Mouse (Mus musculus): ENCODE data around the gene Timmdc1.

Gene Timmdc1

DNA sequence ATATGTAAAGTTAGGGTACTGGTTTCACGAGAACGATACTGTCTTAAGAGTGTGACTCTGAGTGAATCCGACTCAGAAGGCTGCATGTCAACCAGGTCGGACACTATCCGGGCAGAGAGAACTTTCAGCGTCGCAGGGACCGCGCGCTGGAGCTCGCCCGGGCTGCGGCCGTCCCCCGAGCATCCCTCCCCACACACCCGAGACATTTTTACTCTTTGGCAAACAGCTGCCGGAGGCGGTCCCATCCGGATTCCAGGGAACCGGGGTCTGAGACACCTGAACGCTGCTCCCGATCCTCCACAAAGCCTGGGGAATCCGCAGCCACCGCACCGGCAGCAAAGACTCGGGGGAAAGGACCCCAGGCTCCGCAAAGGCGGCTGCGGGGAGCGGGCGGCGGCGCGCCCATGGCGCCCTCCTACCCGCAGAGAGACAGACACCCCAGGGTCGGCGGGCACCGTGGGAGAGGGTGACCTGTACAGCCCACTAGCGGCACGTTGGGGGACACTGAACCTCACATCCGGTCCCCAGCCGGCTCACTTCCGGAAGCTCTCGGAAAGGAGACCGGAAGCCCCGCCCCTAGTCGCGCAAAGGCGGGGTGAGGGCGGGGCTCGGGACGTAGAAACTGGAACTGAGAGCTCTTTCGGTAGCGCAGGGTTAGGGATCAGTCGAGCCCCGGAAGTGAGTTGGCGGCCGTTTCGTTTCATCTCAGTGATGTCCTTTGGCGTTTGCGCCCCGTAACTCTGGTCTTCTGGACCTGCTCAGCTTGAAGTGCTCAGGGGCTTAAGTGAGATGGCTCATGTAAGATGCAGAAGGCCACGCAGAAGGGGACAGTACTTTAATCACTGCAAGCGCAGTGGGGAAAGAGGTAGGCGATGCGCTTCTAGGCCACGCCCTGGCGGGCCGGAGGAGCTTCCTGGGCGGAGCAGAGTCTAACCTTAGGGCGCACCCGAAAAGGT lies at the start of gene Timmdc1:
Timmdc1 (minus strand) TSS at position 535 of the 956 bp plus-strand sequence.
- CTCF ChIA-PET = interaction anchor here (0.5 to 2.1 kb wide), 16 partner anchors 9 to 283 kb away, joined by 3 to 9 read pairs (median 6); no protein-coding TSS in a partner anchor
- POLR2A ChIA-PET = interaction anchor here (0.6 to 11.7 kb wide), 99 partner anchors 10 to 1175 kb away, joined by 3 to 258 read pairs (median 5); partner anchors contain the start of genes Maats1 (in 3 of the 4), Poglut1 (in 3 of the 4), Tmem39a (in 3 of the 4) and Cox17 (in 2 of the 4)

DNA sequence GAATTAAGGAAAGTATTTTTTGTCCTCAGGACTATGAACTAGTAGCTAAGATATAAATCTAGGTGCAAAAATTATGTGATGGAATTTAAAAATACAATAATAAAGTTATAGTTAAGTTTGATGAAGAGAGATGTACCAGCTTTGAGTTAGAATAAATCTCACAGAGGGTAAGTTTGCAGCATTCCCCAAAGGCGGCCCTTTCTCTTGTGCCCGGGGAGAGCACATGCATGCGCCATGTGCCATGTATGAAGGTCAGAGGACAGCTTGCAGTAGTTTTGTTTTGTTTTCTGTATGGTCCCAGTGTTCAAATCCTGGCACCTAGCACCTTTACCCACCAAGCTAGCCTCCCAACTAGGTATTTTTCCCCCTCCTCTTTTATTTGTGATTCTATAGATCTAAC lies 49.0 kb upstream of the Timmdc1 start:
- CTCF ChIA-PET = interaction anchor here in 1 of 4 experiments (1.2 kb wide), 1 partner anchor 12 kb away, joined by 3 read pairs; no protein-coding TSS in a partner anchor
- POLR2A ChIA-PET = interaction anchor here in 3 of 4 experiments (0.7 to 9.2 kb wide), 20 partner anchors 8 to 87 kb away, joined by 3 to 129 read pairs (median 10); partner anchors contain the start of genes Tmem39a (in 2 of the 3) and Poglut1 (in 1 of the 3)

DNA sequence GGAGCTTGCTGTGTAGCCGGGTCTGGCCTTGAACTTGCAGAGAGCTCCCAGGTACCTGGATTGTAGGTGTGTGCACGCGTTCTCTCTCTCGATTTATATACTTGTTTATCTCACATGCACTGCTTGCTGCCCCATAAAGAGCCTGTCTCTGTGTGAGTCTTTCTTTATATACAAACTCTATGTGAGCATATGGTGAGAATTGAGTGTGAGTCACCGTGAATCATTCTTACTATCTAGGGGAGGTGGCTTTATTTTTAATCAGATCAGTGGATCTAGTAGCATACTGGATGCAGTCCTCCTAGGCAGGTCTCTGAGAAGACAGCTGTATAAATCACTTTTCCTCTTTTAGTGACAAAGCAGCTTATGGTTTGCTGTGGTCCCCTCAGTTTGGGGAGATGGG lies 45.7 kb upstream of the Timmdc1 start:
- ChIA-PET CTCF (interaction anchor here in 3 of 4 experiments (0.5 to 2.3 kb wide), 16 partner anchors 10 to 244 kb away, joined by 3 to 9 read pairs (median 4); partner anchors contain the start of genes Poglut1 (in 1 of the 3), Timmdc1 (in 1 of the 3) and Tmem39a (in 1 of the 3)), POLR2A (interaction anchor here (0.5 to 17.6 kb wide), 30 partner anchors 10 to 479 kb away, joined by 3 to 651 read pairs (median 6); partner anchors contain the start of genes Poglut1 (in 3 of the 4), Timmdc1 (in 2 of the 4), Tmem39a (in 2 of the 4) and Gsk3b (in 1 of the 4))

DNA sequence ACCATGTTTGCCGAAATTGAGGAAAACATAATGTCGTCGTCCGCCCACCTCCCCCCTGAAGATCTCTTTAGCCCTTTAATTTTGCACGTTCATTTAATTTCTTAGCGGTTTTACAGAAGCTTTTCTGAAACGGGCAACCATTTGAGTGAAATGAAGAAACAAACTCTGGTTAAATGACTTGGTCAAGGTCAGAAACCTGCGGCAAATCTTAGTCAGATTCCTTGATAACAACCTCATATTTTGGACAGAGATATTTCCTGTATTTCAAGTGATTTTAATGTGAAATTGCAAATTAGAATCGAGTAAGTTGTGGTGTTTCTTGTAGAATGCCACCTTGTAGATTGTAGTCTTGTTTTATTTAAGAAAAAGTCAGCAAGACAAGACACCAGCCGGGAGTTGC lies 41.1 kb upstream of the Timmdc1 start:
- POLR2A ChIA-PET = interaction anchor here in 3 of 4 experiments (0.9 to 19.6 kb wide), 16 partner anchors 8 to 117 kb away, joined by 3 to 651 read pairs (median 12); partner anchors contain the start of genes Poglut1 (in 2 of the 3) and Timmdc1 (in 1 of the 3)
- CTCF ChIA-PET = interaction anchor here in 1 of 4 experiments (0.7 kb wide), 1 partner anchor 12 kb away, joined by 5 read pairs; no protein-coding TSS in a partner anchor

DNA sequence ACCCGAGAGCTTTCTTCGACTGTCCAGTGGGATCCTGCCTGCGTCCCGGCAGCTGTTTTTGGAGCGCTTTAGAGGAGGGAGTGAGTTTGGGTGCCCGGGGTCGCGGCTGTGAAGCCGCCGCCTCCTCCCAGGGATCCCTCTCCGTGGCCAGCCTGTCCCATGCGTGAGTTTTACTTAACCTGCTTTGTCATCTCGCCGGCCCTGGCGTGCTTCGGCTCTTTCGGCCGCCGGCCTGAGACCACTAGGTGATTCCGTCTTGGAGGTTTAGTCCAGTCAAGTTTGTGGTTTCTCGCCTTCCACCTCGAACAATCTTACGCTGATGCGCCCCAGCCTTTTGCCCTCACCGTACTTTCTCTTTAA lies 40.5 kb upstream of the Timmdc1 start:
- ChIA-PET POLR2A (interaction anchor here (0.7 to 19.6 kb wide), 33 partner anchors 9 to 475 kb away, joined by 3 to 651 read pairs (median 6); partner anchors contain the start of genes Poglut1 (in 3 of the 4), Timmdc1 (in 2 of the 4) and Adprh (in 1 of the 4)), CTCF (interaction anchor here in 2 of 4 experiments (0.8 to 1.1 kb wide), 4 partner anchors 11 to 57 kb away, joined by 3 to 4 read pairs (median 3); no protein-coding TSS in a partner anchor)

DNA sequence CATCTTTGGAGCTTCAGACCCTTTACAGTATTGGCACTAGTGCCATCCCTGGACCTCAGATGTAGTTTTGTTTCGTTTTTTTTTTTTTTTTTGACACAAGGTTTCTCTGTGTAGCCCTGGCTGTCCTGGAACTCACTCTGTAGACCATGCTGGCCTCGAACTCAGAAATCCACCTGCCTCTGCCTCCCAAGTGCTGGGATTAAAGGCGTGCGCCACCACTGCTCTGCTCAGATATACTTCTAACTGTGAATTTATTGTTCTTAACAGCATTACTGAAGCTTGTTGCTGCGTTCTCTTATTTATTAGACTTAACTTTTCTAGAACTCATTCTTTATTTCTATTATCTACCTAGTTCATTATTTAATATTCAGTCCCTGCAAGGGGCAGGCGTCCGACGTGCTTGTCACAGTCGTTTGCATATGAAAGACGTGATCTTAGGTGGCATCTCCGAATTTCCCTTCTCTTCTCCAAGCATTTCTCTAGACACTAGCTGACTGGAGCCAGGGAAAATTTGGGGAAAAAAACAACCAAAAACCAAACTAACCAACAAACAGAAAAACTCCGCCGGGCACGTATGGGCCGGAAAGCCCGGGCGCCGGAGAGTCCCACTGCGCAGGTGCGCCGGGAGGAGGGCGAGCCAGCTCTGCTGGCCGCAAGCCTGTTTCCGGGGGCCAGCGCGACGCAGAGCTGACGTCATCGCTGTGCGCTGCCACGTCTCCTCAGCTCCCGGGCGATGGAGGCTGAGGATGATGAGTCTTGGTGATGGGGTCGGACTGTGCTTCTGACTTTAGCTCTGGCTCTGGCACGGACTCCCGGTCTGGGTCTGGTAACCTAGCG lies 39.9 kb upstream of the Timmdc1 start:
- POLR2A ChIA-PET = interaction anchor here (0.6 to 19.6 kb wide), 38 partner anchors 10 to 474 kb away, joined by 3 to 651 read pairs (median 5); partner anchors contain the start of genes Poglut1 (in 3 of the 4), Timmdc1 (in 2 of the 4) and Adprh (in 1 of the 4)
- CTCF ChIA-PET = interaction anchor here in 3 of 4 experiments (0.6 to 1.1 kb wide), 7 partner anchors 11 to 57 kb away, joined by 3 to 7 read pairs (median 3); no protein-coding TSS in a partner anchor

DNA sequence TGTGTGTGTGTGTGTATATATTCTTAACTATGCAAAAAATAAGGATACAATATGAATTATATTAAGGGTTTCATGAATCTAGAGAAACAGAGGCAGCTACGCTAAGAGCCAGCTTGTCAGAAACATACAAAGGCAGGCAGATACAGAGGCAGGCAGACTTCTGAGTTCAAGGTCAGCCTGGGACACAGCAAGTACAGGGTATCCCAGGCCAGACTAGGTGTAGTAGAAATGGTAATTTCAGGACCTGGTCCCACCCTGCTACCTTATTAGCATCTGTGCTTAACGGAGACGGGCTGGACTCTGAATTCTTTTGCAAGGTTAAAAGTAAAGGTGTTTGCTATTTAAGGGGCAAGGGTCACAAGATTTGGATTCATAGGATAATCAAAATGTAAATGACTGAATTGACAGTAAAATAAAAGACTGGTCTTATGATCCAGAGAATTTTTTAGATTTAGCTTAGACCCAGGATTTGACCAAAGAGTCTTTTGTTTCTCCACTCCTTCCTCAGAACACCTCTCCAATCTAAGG lies 35.8 kb upstream of the Timmdc1 start, which contains the start of gene Tmem39a:
Tmem39a (plus strand) TSS at position 478 of the 528 bp plus-strand sequence.
- ChIA-PET POLR2A (interaction anchor here (0.6 to 19.6 kb wide), 25 partner anchors 9 to 805 kb away, joined by 3 to 651 read pairs (median 6); partner anchors contain the start of genes Poglut1 (in 3 of the 4), Timmdc1 (in 2 of the 4) and Gsk3b (in 1 of the 4)), CTCF (interaction anchor here in 2 of 4 experiments (0.6 to 1.3 kb wide), 2 partner anchors 10 to 84 kb away, joined by 4 to 5 read pairs; no protein-coding TSS in a partner anchor)

DNA sequence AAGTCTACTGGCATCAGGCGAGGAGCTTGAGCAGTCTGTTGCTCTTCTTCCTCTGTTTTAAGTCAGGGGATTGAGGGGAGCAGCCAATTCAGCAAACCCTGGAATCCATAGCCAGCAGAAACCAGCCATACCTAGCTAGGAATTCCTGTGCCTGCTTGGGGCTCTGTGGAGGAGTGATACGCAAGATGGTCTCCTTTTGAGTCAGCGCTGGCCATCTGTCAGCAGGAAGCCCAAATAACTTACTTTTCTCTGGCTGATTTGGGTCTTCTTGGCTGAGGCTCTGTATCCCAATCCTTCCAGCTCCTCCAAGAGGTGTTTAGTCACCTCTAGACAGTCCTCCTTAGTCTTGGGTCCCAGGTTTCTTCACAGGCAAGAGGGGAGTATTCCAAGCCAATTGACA lies 33.5 kb upstream of the Timmdc1 start:
- CTCF ChIA-PET = interaction anchor here in 1 of 4 experiments (1.0 to 1.4 kb wide), 2 partner anchors 14 to 16 kb away, joined by 3 read pairs; no protein-coding TSS in a partner anchor
- POLR2A ChIA-PET = interaction anchor here in 3 of 4 experiments (1.0 to 24.7 kb wide), 22 partner anchors 6 to 307 kb away, joined by 3 to 651 read pairs (median 5); partner anchors contain the start of genes Timmdc1 (in 3 of the 3), Poglut1 (in 2 of the 3) and Tmem39a (in 1 of the 3)

DNA sequence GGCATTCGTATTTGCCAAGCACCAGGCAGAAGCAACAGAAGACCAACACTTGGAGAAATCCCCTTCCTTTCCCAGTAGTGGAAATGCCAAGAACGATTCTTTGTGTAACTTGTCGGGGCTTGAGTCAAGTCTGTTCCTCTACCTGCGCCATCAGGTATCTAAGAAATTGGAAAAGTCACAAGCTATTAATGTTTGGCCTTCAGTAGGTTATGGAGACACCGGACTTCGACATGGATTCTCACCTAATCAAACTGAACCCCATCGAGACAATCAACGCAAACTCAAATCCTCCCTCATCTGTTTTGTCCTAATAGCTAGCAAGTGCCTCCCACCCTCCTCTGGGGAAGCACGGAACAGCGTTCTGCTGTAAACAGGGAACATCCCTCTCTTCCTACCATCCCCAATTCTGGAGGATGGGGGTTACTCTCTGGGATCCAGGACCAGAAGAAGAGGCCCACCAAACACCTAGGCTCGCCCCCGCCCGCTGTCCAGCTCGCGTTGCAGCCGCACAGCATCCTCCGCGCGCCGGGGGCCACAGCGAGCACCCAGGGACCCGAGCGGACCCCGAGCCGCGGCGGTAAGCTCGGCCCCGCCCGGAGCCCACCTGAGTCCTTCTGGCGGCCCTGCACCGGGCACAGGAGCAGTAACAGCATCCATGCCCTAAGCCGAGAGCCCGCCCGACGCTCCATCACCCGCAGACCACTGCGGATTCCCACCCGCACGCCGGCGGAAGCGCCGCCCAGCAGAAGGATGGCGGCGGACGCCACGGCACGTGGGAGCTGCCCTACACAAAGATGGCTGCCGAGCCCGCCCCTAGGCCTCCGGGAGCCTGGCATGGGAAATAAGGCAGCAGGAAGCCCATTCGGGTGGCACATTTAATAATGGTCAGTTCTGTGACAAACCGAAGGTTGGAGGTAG lies 27.3 kb upstream of the Timmdc1 start, which contains the start of gene Poglut1:
Poglut1 (minus strand) TSS at position 780 of the 918 bp plus-strand sequence.
- ChIA-PET CTCF (interaction anchor here in 3 of 4 experiments (0.6 to 1.7 kb wide), 4 partner anchors 10 to 21 kb away, joined by 3 to 7 read pairs (median 3); no protein-coding TSS in a partner anchor), POLR2A (interaction anchor here (0.7 to 24.7 kb wide), 35 partner anchors 8 to 252 kb away, joined by 3 to 651 read pairs (median 4); partner anchors contain the start of genes Timmdc1 (in 3 of the 4) and Tmem39a (in 3 of the 4))

DNA sequence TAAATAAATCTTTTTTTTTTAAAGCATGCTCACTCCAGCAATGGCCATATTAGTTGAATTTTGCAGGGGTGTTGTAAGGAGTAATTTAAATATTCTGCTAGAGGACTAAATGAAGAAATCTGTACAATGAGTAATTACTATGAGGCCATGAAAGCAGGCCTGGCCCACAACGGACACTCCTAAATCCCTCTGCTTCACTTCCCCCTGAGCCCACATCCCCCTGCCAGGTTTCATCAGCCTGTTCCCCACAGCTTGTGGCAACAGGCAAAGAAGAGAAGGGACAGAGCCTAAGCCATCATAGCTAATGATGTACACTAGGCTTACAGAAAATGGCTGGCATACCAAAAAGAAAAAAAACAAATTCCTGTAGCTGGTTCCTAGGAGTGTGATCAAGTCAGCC lies 25.5 kb upstream of the Timmdc1 start:
- POLR2A ChIA-PET = interaction anchor here (0.6 to 24.7 kb wide), 17 partner anchors 9 to 141 kb away, joined by 3 to 651 read pairs (median 4); partner anchors contain the start of genes Timmdc1 (in 2 of the 4) and Tmem39a (in 2 of the 4)
- CTCF ChIA-PET = interaction anchor here in 1 of 4 experiments (0.7 kb wide), 1 partner anchor 11 kb away, joined by 4 read pairs; no protein-coding TSS in a partner anchor

DNA sequence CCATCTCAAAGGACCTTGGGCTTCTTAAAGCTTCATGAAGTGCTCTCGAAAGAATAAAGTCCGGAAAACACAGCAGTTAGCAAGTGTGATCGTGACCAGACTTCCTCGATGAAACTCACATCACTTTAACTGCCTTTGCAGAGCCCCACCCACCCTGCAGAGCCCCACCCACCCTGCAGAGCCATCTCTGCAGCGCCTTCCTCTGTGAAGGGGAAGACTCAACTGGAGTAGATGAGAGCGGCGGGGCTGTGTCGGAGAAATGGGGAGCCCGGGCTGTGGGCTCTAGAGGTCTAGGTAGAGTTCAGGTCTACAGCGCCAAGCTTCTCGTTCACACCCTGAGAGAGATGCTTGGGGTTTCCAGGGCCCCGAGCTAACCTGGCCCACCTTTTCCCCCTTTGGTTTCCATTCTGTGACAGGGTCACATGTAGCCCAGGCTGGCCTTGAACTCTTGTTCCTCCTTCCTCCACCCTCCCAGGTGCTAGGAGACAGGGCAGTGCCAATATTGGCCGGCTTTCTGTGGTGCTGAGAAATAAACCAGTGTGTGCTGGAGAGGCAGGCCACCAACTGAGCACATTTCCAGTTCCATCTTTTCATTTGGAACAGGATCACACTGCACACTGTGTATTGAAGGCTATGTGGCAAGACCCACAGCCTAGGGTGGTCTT lies 16.4 kb upstream of the Timmdc1 start:
- CTCF ChIA-PET = interaction anchor here in 2 of 4 experiments (0.6 to 2.0 kb wide), 4 partner anchors 11 to 81 kb away, joined by 3 to 6 read pairs (median 3); no protein-coding TSS in a partner anchor
- POLR2A ChIA-PET = interaction anchor here in 3 of 4 experiments (0.5 to 24.7 kb wide), 32 partner anchors 9 to 277 kb away, joined by 3 to 651 read pairs (median 6); partner anchors contain the start of genes Poglut1 (in 3 of the 3), Timmdc1 (in 3 of the 3) and Tmem39a (in 3 of the 3)

DNA sequence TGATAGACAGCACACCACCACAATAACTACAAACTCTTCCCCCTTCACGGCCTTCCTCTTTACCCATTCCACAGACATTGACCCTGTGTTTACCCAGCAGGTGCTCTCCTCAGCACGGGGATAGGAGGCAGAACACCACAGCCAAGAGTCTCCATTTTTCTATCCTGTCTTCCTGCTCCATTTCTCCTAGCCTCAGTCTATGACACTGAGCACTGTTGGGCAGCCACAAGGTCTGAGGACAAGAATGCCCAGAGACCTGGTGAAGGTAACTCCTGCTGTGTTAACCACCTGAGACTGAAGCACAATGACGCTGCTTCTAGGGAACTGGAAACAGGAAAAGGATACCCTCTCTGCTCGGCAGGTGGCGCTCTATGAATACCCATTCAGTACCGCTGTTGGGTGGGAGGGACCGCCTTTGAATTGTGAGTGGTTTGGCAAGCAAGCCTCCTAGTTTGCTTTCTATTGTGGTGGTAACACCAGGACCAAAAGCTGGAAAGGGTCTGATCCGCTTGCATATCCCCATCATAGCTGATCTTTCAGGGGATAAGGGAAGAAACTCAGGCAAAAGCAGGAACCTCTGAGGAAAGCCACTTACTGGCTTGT lies 14.2 kb upstream of the Timmdc1 start:
- POLR2A ChIA-PET = interaction anchor here (0.6 to 24.7 kb wide), 18 partner anchors 12 to 994 kb away, joined by 3 to 651 read pairs (median 6); partner anchors contain the start of genes Timmdc1 (in 4 of the 4), Tmem39a (in 2 of the 4) and Poglut1 (in 1 of the 4)
- CTCF ChIA-PET = interaction anchor here (0.6 to 2.2 kb wide), 16 partner anchors 9 to 54 kb away, joined by 3 to 7 read pairs (median 4); partner anchors contain the start of genes Timmdc1 (in 2 of the 4) and Poglut1 (in 1 of the 4)

DNA sequence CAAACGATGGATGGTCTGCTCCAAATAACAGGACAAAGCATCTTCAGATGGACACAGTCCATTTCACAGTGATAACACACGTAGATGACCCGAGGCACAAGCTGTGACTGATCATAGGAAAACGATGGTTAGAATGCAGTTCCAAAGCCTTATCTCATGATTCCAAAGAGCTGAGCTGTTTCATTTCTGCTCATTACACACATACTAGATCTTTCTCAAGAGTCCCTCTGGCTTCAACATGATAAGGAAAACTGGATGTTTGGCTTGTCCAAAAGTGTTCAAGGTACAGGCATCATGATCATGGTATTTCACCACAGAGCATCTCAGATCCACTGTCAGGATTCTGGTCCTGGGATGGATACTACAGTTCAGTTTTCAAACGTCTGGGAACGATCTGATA lies 3.8 kb upstream of the Timmdc1 start:
- POLR2A ChIA-PET = interaction anchor here in 2 of 4 experiments (1.3 to 11.7 kb wide), 9 partner anchors 11 to 58 kb away, joined by 3 to 258 read pairs (median 5); partner anchors contain the start of genes Poglut1 (in 1 of the 2) and Tmem39a (in 1 of the 2)
- CTCF ChIA-PET = no interaction called here
